Mouse (Mus musculus): ENCODE measurements around the gene Treh.

- TF ChIP-seq CTCF (IDR thresholded peaks at IDR 0.05) (no peak), EP300 (IDR thresholded peaks at IDR 0.05; ENCODE audit: insufficient read depth, low read depth, low read length) (no peak), POLR2A (IDR thresholded peaks at IDR 0.05; ENCODE audit: insufficient read depth, low read depth, low read length) (no peak)
These were observed 26.7 kb upstream of the Treh start for GRCm38 (mm10) chr9:44646366-44646765.
